Mouse (Mus musculus): Measurements from ENCODE around the gene Rftn1. TPM values are rescaled to one million over a fixed set of nuclear protein-coding genes. Genes with fewer than 3 reads are reported as not detected.

The Rftn1 gene
- polyA plus RNA-seq, 1 experiment: 16.8 TPM

- Histone ChIP-seq H3K4me3 (replicated peaks; ENCODE audit: insufficient read depth, low read depth, low read length) (no peak overlapping the region), H3K27ac (ENCODE audit: insufficient read depth, low read length) (no peak overlapping the region), H3K4me1 (ENCODE audit: control insufficient read depth, insufficient read depth, low read length) (peaks cover 18% of the 10 kb centered on the region), H3K27me3 (ENCODE audit: control insufficient read depth, insufficient read depth, low read length) (no peaks in the 10 kb centered on the region)
- 17% methylated on average over 8 of the region's 8 CpGs for WGBS
- peak; percentile 67 to 85 for DNase-seq
- TF ChIP-seq POLR2A (IDR thresholded peaks at IDR 0.05; ENCODE audit: borderline replicate concordance, insufficient read depth, low read length) (no peak), CTCF (IDR thresholded peaks at IDR 0.05; ENCODE audit: borderline replicate concordance, insufficient read depth, low read depth, low read length) (no peak)
Measured at GRCm38 (mm10) chr17:50199075-50199850, 8.8 kb upstream of the Rftn1 start.

- no peak overlapping the region for H3K4me3 ChIP-seq (replicated peaks; ENCODE audit: insufficient read depth, low read depth, low read length)
- 87% methylated on average over 4 of the region's 4 CpGs for WGBS
Measured at GRCm38 (mm10) chr17:50197572-50197971, 7.1 kb upstream of the Rftn1 start.

GRCm38 (mm10) chr17:50196005-50196672 lies 5.7 kb upstream of the Rftn1 start:
- TF ChIP-seq CTCF (IDR thresholded peaks at IDR 0.05; ENCODE audit: borderline replicate concordance, insufficient read depth, low read depth, low read length) (no peak), POLR2A (IDR thresholded peaks at IDR 0.05; ENCODE audit: borderline replicate concordance, insufficient read depth, low read length) (no peak)
- 62% methylated on average over 10 of the region's 10 CpGs for WGBS
- DNase-seq: no peak
- no peak overlapping the region for H3K27ac ChIP-seq (ENCODE audit: insufficient read depth, low read length)
- peaks cover 18% of the 10 kb centered on the region for H3K4me1 ChIP-seq (ENCODE audit: control insufficient read depth, insufficient read depth, low read length)
- H3K27me3 ChIP-seq (ENCODE audit: control insufficient read depth, insufficient read depth, low read length): no peaks in the 10 kb centered on the region
- no peak overlapping the region for H3K4me3 ChIP-seq (replicated peaks; ENCODE audit: insufficient read depth, low read depth, low read length)

More at GRCm38 (mm10) chr17:50197572-50197971, 7.1 kb upstream of the Rftn1 start:
- Histone ChIP-seq H3K27me3 (ENCODE audit: control insufficient read depth, insufficient read depth, low read length) (no peaks in the 10 kb centered on the region), H3K4me1 (ENCODE audit: control insufficient read depth, insufficient read depth, low read length) (peaks cover 18% of the 10 kb centered on the region), H3K27ac (ENCODE audit: insufficient read depth, low read length) (no peak overlapping the region)
- no peak for DNase-seq
- no peak for TF ChIP-seq POLR2A (IDR thresholded peaks at IDR 0.05; ENCODE audit: borderline replicate concordance, insufficient read depth, low read length)
- no peak for TF ChIP-seq CTCF (IDR thresholded peaks at IDR 0.05; ENCODE audit: borderline replicate concordance, insufficient read depth, low read depth, low read length)

GRCm38 (mm10) chr17:50195399-50195798 lies 4.9 kb upstream of the Rftn1 start:
- Histone ChIP-seq H3K27me3 (ENCODE audit: control insufficient read depth, insufficient read depth, low read length) (no peaks in the 10 kb centered on the region), H3K4me1 (ENCODE audit: control insufficient read depth, insufficient read depth, low read length) (peaks cover 18% of the 10 kb centered on the region), H3K27ac (ENCODE audit: insufficient read depth, low read length) (no peak overlapping the region), H3K4me3 (replicated peaks; ENCODE audit: insufficient read depth, low read depth, low read length) (no peak overlapping the region)
- no peak for DNase-seq
- 97% methylated on average over 7 of the region's 7 CpGs for WGBS
- TF ChIP-seq CTCF (IDR thresholded peaks at IDR 0.05; ENCODE audit: borderline replicate concordance, insufficient read depth, low read depth, low read length) (no peak), POLR2A (IDR thresholded peaks at IDR 0.05; ENCODE audit: borderline replicate concordance, insufficient read depth, low read length) (no peak)

- TF ChIP-seq CTCF (IDR thresholded peaks at IDR 0.05; ENCODE audit: borderline replicate concordance, insufficient read depth, low read depth, low read length) (no peak), POLR2A (IDR thresholded peaks at IDR 0.05; ENCODE audit: borderline replicate concordance, insufficient read depth, low read length) (no peak)
- no peak for DNase-seq
- H3K27ac ChIP-seq (ENCODE audit: insufficient read depth, low read length): no peak overlapping the region
- 91% methylated on average over 3 of the region's 3 CpGs for WGBS
- H3K4me1 ChIP-seq (ENCODE audit: control insufficient read depth, insufficient read depth, low read length): peaks cover 12% of the 10 kb centered on the region
- no peaks in the 10 kb centered on the region for H3K27me3 ChIP-seq (ENCODE audit: control insufficient read depth, insufficient read depth, low read length)
- no peak overlapping the region for H3K4me3 ChIP-seq (replicated peaks; ENCODE audit: insufficient read depth, low read depth, low read length)
Measured at GRCm38 (mm10) chr17:50194541-50194940, 4.1 kb upstream of the Rftn1 start.

GRCm38 (mm10) chr17:50193653-50194052 lies 3.2 kb upstream of the Rftn1 start:
- DNase-seq: no peak
- WGBS: 69% methylated on average over 3 of the region's 3 CpGs

GRCm38 (mm10) chr17:50192376-50192940 lies 2.0 kb upstream of the Rftn1 start:
- no peaks in the 10 kb centered on the region for H3K27me3 ChIP-seq (ENCODE audit: control insufficient read depth, insufficient read depth, low read length)
- H3K4me3 ChIP-seq (replicated peaks; ENCODE audit: insufficient read depth, low read depth, low read length): no peak overlapping the region
- no peaks in the 10 kb centered on the region for H3K4me1 ChIP-seq (ENCODE audit: control insufficient read depth, insufficient read depth, low read length)
- 80% methylated on average over 10 of the region's 10 CpGs for WGBS
- TF ChIP-seq POLR2A (IDR thresholded peaks at IDR 0.05; ENCODE audit: borderline replicate concordance, insufficient read depth, low read length) (no peak), CTCF (IDR thresholded peaks at IDR 0.05; ENCODE audit: borderline replicate concordance, insufficient read depth, low read depth, low read length) (no peak)
- no peak for DNase-seq
- H3K27ac ChIP-seq (ENCODE audit: insufficient read depth, low read length): no peak overlapping the region

More at GRCm38 (mm10) chr17:50193653-50194052, 3.2 kb upstream of the Rftn1 start:
- peaks cover 5% of the 10 kb centered on the region; the same call in 1 of the 2 replicates for H3K4me1 ChIP-seq (ENCODE audit: control insufficient read depth, insufficient read depth, low read length)
- TF ChIP-seq CTCF (IDR thresholded peaks at IDR 0.05; ENCODE audit: borderline replicate concordance, insufficient read depth, low read depth, low read length) (peak; percentile 35; the same call in 1 of the 2 replicates), POLR2A (IDR thresholded peaks at IDR 0.05; ENCODE audit: borderline replicate concordance, insufficient read depth, low read length) (no peak)
- H3K27ac ChIP-seq (ENCODE audit: insufficient read depth, low read length): no peak overlapping the region
- H3K27me3 ChIP-seq (ENCODE audit: control insufficient read depth, insufficient read depth, low read length): no peaks in the 10 kb centered on the region
- no peak overlapping the region for H3K4me3 ChIP-seq (replicated peaks; ENCODE audit: insufficient read depth, low read depth, low read length)
